Mouse (Mus musculus) forebrain, embryonic 12.5 days (tissue): ENCODE measurements at regions not wholly inside any gene's neighbourhood (a gene's known extent, or its start where the extent isn't known, plus 50 kb on each side); places are given as distances from the start of the nearest gene placed in this dataset.

Source experiments
- ATAC-seq: fragments of 200-750 bp; cut with Nextera tagmentation; 2 replicates; pipeline ENCODE4 v1.8.0; 2017; ENCODE audit warnings: moderate TSS enrichment; ENCODE audit not compliant: low FRiP score
- H3K27ac ChIP-seq: fragments of 300-500 bp; sonication (generic); 2 replicates; pipeline ENCODE4 v1.5.1; 2016; ENCODE audit warnings: mild to moderate bottlenecking
- H3K27me3 ChIP-seq: fragments of 300-500 bp; sonication (generic); 2 replicates; pipeline ENCODE4 v1.6.1; 2016; ENCODE audit warnings: mild to moderate bottlenecking
- H3K36me3 ChIP-seq: fragments of 300-500 bp; sonication (generic); replicated peaks from 2 replicates; pipeline ENCODE4 v1.6.1; 2016; ENCODE audit warnings: mild to moderate bottlenecking
- H3K4me1 ChIP-seq: fragments of 300-500 bp; sonication (generic); 2 replicates; pipeline ENCODE4 v1.6.1; 2016
- H3K4me2 ChIP-seq: fragments of 300-500 bp; sonication (generic); 2 replicates; pipeline ENCODE4 v1.6.1; 2016; ENCODE audit warnings: mild to moderate bottlenecking, moderate library complexity
- H3K4me3 ChIP-seq: fragments of 300-500 bp; sonication (generic); replicated peaks from 2 replicates; pipeline ENCODE4 v1.5.1; 2016; ENCODE audit warnings: mild to moderate bottlenecking
- H3K9ac ChIP-seq: fragments of 300-500 bp; sonication (generic); 2 replicates; pipeline ENCODE4 v1.6.1; 2016; ENCODE audit warnings: mild to moderate bottlenecking
- H3K9me3 ChIP-seq: fragments of 300-500 bp; sonication (generic); 2 replicates; pipeline ENCODE4 v1.6.1; 2016
- WGBS: fragments of 180-500 bp; shearing (Covaris S2); methylation state at CpG from one replicate; pipeline ENCODE4 v1.1.7; 2016; 5-methylcytosine and 5-hydroxymethylcytosine counted together

DNA sequence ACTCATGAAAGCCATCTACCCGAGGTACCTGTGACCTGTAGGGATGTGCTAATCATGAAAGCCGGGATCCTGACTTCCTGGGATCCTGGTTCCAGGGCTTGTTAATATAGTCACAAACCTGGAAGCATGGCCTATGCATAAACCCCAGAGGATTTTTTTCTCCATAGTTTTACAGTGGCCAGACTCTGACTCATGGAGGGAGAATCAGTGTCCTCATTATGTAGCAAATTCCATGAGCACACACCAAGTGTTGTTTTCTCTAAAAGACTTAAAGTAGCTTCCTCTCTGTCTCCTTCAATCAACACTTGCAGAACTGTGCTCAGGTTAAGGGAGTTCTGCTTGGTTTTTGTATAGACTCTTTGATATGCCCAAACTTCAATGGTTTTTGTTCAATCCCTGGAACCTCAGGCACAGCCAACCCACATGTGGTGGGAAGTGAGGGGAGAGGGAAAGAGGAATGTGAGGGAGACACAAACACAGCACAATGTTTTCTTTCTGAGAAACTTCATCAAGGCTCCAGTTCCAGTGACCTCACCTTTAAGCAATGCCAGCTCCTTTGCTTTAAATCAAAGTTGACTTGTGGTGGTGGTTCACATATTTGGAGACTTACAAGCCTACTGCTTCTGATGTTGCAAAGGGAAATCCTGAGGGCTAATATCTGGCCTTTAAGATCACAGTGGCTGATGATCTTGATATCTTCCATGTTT, 488.6 kb upstream of the Pappa start:
- Histone ChIP-seq H3K9ac (no peak overlapping the region), H3K4me2 (no peak overlapping the region), H3K4me3 (no peak overlapping the region), H3K9me3 (no peaks in the 10 kb centered on the region), H3K27me3 (no peaks in the 10 kb centered on the region), H3K4me1 (no peaks in the 10 kb centered on the region), H3K27ac (no peak overlapping the region), H3K36me3 (no peaks in the 10 kb centered on the region)
- 88% methylated on average over 2 of the region's 2 CpGs for WGBS
- no peak for ATAC-seq

DNA sequence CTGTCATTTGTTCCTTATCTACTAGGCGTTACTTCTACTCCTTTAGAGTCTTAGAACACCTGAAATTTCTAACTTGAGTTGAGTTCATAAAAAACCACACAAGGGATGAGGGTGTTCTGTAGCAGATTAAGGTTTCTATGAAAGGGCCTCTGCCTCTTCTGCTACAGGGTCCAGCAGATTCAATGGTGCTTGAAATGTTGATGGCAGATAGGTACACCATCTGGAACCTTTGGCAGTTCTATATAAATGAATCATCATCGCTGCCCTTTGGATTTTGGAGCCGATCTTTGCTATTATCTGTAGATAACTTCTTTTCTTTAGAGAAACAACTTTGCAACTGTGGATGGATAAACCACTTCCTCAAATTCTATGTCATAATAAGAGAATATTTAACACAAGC, 483.9 kb upstream of the Pappa start:
- no peaks in the 10 kb centered on the region for H3K4me1 ChIP-seq
- no peaks in the 10 kb centered on the region for H3K36me3 ChIP-seq
- H3K4me3 ChIP-seq = no peak overlapping the region
- WGBS = 81% methylated on average over 3 of the region's 3 CpGs
- no peaks in the 10 kb centered on the region for H3K27me3 ChIP-seq
- no peak for ATAC-seq
- H3K9ac ChIP-seq = no peak overlapping the region
- no peaks in the 10 kb centered on the region for H3K9me3 ChIP-seq
- H3K27ac ChIP-seq = no peak overlapping the region
- no peak overlapping the region for H3K4me2 ChIP-seq

DNA sequence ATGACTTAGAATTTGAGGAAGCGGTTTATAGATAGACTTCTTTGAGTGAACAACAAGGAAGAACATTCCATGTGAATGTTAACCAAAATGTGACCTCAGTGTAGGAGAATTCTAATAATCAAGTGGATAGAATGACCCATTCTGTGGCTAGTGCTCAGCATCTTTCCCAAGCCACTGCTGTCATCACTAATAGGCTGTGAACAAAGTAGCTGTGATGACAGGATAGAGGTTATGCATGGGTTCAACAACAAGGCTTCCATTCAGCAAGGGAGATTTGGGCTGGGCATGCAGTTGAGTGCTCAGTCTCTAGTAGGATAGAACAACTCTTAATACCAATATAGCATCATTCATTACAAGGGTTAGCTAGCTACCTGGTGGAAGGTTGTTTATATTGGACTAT, 483.0 kb upstream of the Pappa start:
- Histone ChIP-seq H3K4me2 (no peak overlapping the region), H3K9me3 (no peaks in the 10 kb centered on the region), H3K27me3 (no peaks in the 10 kb centered on the region), H3K4me3 (no peak overlapping the region), H3K9ac (no peak overlapping the region), H3K4me1 (no peaks in the 10 kb centered on the region), H3K27ac (no peak overlapping the region), H3K36me3 (no peaks in the 10 kb centered on the region)
- ATAC-seq = no peak
- 87% methylated on average over 1 of the region's 1 CpGs for WGBS

DNA sequence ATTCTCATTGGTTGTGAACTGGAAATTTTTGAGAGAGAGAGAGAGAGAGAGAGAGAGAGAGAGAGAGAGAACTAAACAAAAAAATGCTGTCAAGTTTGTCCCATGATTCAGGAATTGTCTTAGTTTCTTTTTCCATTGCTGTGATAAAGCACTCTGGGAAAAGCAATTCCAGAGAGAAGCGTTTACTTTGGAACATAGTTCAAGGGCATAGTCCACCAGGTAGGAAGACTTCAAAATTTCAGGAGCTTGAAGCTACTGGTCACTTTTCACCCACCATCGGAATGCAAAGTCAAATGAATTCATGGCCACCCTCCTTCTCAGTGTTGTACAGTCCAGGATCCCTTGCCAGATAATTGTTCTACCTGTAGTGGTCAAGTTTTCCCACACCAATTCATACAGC, 478.8 kb upstream of the Pappa start:
- Histone ChIP-seq H3K9me3 (no peaks in the 10 kb centered on the region), H3K4me1 (no peaks in the 10 kb centered on the region), H3K4me2 (no peak overlapping the region), H3K27ac (no peak overlapping the region), H3K27me3 (no peaks in the 10 kb centered on the region), H3K4me3 (no peak overlapping the region), H3K9ac (no peak overlapping the region), H3K36me3 (no peaks in the 10 kb centered on the region)
- no peak for ATAC-seq
- WGBS = 90% methylated on average over 2 of the region's 2 CpGs

DNA sequence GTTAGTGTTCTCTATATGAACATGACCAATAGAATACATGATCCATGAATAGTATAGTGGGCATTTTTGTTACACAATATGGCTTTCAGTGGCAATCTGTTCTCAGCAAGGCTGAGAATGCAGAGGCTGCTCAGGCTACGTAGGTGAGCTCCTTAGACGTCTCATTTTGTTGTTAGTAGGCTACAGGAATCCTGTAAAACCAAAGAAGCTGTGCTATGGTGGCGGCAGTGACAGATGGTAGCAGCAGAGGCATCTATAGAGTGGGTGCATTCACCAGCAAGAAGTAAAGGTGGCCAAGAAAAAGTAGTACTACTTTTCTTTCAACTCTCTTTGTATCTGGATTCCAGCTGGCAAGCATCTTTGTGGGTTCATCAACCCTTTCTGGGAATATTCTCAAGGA, 469.8 kb upstream of the Pappa start:
- Histone ChIP-seq H3K9me3 (no peaks in the 10 kb centered on the region), H3K27ac (no peak overlapping the region), H3K4me3 (no peak overlapping the region), H3K27me3 (no peaks in the 10 kb centered on the region), H3K36me3 (no peaks in the 10 kb centered on the region), H3K9ac (no peak overlapping the region), H3K4me1 (no peaks in the 10 kb centered on the region), H3K4me2 (no peak overlapping the region)
- 69% methylated on average over 3 of the region's 3 CpGs for WGBS
- ATAC-seq = no peak

DNA sequence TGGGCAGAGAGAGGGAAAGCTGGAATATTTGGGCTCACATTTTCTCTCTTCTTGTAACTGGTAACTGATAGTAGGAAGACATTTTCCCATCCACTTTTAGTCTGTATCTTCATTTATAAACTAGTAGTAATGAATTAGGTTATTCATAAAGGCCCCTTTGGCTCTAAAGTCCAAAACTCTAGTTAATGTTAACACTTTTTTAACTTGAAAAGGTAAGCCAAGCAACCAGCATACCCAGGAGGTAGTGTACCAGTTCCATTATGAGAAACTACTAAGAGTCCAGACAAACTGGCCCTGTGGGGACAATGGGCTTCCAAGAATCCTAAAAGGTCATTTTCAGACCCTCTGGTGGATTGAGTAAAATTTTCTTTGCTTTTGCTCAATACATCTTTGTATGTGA, 468.4 kb upstream of the Pappa start:
- no peaks in the 10 kb centered on the region for H3K4me1 ChIP-seq
- no peaks in the 10 kb centered on the region for H3K9me3 ChIP-seq
- no peak for ATAC-seq
- no peaks in the 10 kb centered on the region for H3K27me3 ChIP-seq
- no peaks in the 10 kb centered on the region for H3K36me3 ChIP-seq
- H3K4me2 ChIP-seq = no peak overlapping the region
- H3K9ac ChIP-seq = no peak overlapping the region
- no peak overlapping the region for H3K27ac ChIP-seq
- no peak overlapping the region for H3K4me3 ChIP-seq

DNA sequence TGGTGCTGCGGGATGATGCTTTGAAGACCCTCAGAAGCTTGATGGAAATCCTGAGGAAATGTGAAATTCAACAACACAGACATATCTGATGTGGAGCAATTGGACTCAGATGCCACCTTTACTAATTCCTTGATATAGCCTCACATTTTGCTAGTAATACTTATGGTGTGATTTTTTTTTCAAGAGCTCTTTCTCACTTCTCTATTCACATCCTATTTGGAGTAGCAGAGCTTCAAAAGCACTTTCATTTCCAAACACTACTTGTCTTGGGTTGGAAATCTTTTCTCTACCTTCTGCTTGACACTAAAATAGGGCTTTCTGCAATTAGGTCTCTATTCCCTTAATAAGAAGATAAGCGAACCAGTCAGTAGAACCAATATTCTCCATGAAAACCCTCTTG, 460.3 kb upstream of the Pappa start:
- Histone ChIP-seq H3K4me1 (no peaks in the 10 kb centered on the region), H3K9me3 (no peaks in the 10 kb centered on the region), H3K36me3 (no peaks in the 10 kb centered on the region), H3K4me3 (no peak overlapping the region), H3K27me3 (no peaks in the 10 kb centered on the region), H3K9ac (no peak overlapping the region), H3K4me2 (no peak overlapping the region), H3K27ac (no peak overlapping the region)
- 90% methylated on average over 2 of the region's 2 CpGs for WGBS
- ATAC-seq = no peak

DNA sequence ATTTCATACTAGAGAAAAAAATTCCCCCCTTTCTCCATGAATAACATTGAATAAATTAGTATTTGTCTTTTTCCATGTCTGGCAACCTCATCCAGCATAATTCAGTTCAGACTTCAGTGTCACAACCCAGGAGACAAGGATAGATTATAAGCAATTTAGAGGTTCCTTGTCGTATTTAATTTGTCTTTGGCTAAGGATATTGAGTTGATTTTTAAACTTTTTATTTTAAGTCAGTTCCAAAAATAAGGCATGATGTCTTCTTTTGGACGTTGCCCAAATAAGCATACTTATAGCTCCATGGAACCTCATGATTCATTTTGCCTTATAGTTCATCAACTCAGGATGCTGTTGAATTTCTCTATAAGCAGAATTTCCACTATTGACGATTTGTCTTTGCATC, 456.0 kb upstream of the Pappa start:
- no peak overlapping the region for H3K9ac ChIP-seq
- ATAC-seq = no peak
- no peaks in the 10 kb centered on the region for H3K36me3 ChIP-seq
- WGBS = 92% methylated on average over 3 of the region's 3 CpGs
- H3K4me1 ChIP-seq = no peaks in the 10 kb centered on the region
- H3K27me3 ChIP-seq = no peaks in the 10 kb centered on the region
- H3K4me3 ChIP-seq = no peak overlapping the region
- no peaks in the 10 kb centered on the region for H3K9me3 ChIP-seq
- H3K4me2 ChIP-seq = no peak overlapping the region
- H3K27ac ChIP-seq = no peak overlapping the region

DNA sequence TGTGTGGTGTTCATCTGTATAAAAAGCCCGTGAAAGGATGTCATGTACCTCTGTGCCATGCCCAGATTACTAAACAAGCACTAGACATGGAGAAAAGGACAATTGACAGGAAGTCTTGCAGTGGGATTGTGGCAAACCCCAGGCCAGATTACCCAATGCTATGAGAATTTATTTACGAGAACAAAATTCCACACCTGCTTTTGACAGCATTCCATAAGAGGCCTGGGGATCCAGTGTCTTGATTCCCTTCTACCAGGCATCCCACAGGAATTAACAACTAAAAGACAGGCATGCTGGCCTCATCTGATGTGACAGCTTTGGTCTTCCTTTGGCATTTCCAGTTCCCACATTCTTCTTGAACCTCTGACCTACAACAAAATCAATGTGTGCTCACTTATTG, 454.3 kb upstream of the Pappa start:
- Histone ChIP-seq H3K9me3 (no peaks in the 10 kb centered on the region), H3K4me3 (no peak overlapping the region), H3K27ac (no peak overlapping the region), H3K27me3 (no peaks in the 10 kb centered on the region), H3K4me2 (no peak overlapping the region), H3K9ac (no peak overlapping the region), H3K36me3 (no peaks in the 10 kb centered on the region), H3K4me1 (no peaks in the 10 kb centered on the region)
- WGBS = 85% methylated on average over 2 of the region's 2 CpGs
- ATAC-seq = no peak

DNA sequence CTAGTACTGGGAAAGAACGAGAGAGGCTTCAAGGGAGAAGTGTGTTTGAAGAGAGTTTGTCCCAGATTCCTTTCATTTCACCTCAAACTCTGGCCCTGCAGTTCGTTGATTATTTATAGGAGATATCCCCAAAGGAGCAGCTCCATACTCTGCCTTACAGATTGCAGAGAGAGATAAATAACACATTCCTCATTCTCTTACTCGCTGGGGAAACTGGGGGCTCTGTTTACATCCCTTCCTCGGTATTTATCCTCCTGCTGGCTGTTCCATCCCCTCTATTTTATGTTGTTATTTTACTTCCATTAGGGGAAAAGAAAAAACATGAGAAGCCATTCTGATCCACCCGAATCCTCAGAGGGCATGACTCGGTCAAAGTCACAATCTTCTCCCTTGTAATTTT, 447.5 kb upstream of the Pappa start:
- no peak overlapping the region for H3K4me2 ChIP-seq
- H3K27ac ChIP-seq = no peak overlapping the region
- no peak overlapping the region for H3K4me3 ChIP-seq
- H3K36me3 ChIP-seq = no peaks in the 10 kb centered on the region
- 69% methylated on average over 6 of the region's 6 CpGs for WGBS
- H3K4me1 ChIP-seq = no peaks in the 10 kb centered on the region
- no peak for ATAC-seq
- H3K27me3 ChIP-seq = no peaks in the 10 kb centered on the region
- no peaks in the 10 kb centered on the region for H3K9me3 ChIP-seq
- H3K9ac ChIP-seq = no peak overlapping the region

DNA sequence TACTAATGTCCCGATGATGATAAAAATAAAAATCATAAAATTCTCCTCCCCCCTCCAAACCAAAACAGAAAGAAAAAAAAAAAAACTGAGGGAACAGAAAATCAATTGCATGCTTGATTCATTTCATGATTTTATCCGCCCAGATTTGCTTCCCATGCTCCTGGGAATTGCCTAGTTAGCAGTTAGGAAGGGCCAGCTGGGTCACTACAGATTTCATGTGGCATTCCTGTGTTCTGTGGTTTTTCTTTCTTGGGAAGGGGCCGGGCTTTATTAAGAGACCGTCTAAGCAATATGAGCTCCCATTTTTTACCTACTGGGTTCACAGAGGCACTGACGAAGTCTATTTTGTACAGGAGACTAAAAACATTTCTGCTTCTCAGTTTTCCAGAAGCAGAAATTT, 447.1 kb upstream of the Pappa start:
- Histone ChIP-seq H3K4me3 (no peak overlapping the region), H3K27ac (no peak overlapping the region), H3K36me3 (no peaks in the 10 kb centered on the region), H3K9ac (no peak overlapping the region), H3K4me1 (no peaks in the 10 kb centered on the region), H3K4me2 (no peak overlapping the region), H3K9me3 (no peaks in the 10 kb centered on the region), H3K27me3 (no peaks in the 10 kb centered on the region)
- no peak for ATAC-seq
- WGBS = 82% methylated on average over 5 of the region's 5 CpGs

DNA sequence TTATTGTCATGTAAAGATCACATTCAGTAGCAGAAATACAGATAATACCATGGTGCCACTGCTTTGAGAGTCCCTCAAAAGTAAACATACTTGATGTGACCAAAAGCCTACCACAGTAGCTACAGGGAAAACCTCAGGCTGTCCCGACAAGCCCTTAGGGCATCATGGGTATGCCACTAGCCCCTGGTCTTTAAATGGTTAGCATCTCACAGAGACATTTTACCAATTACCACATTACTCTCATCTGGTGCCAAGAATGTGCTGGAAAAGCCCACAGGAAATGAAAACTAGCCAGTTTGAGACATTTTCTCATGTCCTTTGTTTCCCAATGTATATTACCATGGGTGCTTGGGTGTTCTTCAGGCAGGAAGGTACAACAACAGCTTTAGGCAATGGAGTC, 439.3 kb upstream of the Pappa start:
- Histone ChIP-seq H3K4me3 (no peak overlapping the region), H3K9ac (no peak overlapping the region), H3K4me2 (no peak overlapping the region), H3K4me1 (no peaks in the 10 kb centered on the region), H3K27me3 (no peaks in the 10 kb centered on the region), H3K9me3 (no peaks in the 10 kb centered on the region), H3K36me3 (no peaks in the 10 kb centered on the region), H3K27ac (no peak overlapping the region)
- no peak for ATAC-seq
- WGBS = 85% methylated on average over 1 of the region's 1 CpGs

DNA sequence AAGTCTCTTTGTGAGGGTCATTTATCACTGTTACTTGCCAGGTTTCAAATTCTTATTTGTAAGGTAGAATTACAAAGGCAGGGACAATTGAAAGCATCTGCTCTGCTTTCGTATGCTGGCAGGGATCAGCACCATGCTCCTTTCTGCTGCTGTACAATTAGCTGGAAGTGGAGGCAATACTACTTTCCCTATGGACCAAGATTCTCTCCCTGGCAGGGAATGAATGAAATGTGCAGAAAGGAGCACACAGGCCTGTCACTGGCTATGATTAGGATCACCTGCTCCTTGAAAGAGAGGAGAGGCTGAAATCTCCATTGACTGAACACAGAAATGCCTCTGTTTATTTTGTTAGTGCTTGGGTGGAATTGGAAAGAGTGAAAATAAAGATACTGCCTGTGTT, 427.8 kb upstream of the Pappa start:
- 43% methylated on average over 1 of the region's 1 CpGs for WGBS
- H3K9me3 ChIP-seq = no peaks in the 10 kb centered on the region
- no peak overlapping the region for H3K4me2 ChIP-seq

More for the DNA sequence above, 427.8 kb upstream of the Pappa start:
- Histone ChIP-seq H3K36me3 (no peaks in the 10 kb centered on the region), H3K27ac (no peak overlapping the region), H3K27me3 (no peaks in the 10 kb centered on the region), H3K4me3 (no peak overlapping the region), H3K9ac (no peak overlapping the region), H3K4me1 (no peaks in the 10 kb centered on the region)
- ATAC-seq = no peak
